Mouse (Mus musculus): ENCODE measurements around the gene Ica1.

GRCm38 (mm10) chr6:8658431-8658830 is 119.9 kb downstream of the Ica1 start:
- no peak for TF ChIP-seq POLR2A (IDR thresholded peaks at IDR 0.05; ENCODE audit: control insufficient read depth, extremely low read depth, insufficient read depth, low read length, poor library complexity)
- no peak for TF ChIP-seq CTCF (IDR thresholded peaks at IDR 0.05; ENCODE audit: borderline replicate concordance, control insufficient read depth, extremely low read depth, insufficient read depth, low read length, poor library complexity)

Measured in thymus, adult 2 months (tissue).